Mouse (Mus musculus) CD4-positive, CD25-positive, alpha-beta regulatory T cell, adult 4 months (primary cell): ENCODE data around the gene Hspb9. TPM values are rescaled to one million over a fixed set of nuclear protein-coding genes. Genes with fewer than 3 reads are reported as not detected.

ENCODE experiments used
- ATAC-seq: one replicate; pipeline ENCODE4 v1.8.0; 2017
- polyA plus RNA-seq, 2 experiments: library from polyadenylated mRNA; unstranded; fragments of 100-300 nt; shearing (Covaris generic); gene quantifications; one replicate each; pipeline ENCODE4 v1.2.1; 2017

The Hspb9 gene
- 1 to 10 TPM in 1 of 2 experiments, not detected in 1; 1.0 TPM for polyA plus RNA-seq

DNA sequence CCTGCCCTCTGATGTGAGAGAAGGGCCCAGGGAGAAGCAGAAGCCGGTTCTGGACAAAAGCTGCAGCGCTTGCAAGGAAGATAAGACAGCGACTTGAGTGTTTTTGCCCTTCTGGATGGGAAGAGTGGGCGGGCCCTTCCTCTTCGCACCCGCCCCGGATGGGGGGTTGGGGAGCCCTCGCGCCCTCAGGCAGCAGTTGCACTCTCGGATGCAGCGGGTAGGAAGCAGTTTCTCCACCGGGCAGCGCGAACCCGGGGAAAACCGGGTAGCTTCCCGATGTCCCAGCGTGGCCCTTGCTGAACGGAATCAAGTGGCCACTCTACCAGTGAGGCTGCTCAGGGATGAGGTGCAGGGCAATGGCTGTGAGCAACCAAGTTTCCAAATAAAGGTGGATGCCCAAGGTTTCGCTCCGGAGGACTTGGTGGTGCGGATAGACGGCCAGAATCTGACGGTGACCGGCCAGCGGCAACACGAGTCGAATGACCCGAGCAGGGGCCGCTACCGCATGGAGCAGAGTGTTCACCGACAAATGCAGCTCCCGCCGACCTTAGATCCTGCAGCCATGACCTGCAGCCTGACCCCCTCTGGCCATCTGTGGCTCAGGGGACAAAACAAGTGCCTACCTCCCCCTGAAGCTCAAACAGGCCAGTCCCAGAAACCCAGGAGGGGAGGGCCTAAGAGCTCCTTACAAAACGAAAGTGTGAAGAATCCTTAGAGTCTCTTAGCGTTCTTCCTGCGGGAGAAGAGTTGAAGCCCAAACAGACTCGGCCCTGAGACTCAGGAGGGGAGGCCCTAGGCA, at the start of gene Hspb9:
Gene Hspb9 (plus strand): TSS at position 116 of the 799 bp plus-strand sequence.
- ATAC-seq: peak; percentile 84

DNA sequence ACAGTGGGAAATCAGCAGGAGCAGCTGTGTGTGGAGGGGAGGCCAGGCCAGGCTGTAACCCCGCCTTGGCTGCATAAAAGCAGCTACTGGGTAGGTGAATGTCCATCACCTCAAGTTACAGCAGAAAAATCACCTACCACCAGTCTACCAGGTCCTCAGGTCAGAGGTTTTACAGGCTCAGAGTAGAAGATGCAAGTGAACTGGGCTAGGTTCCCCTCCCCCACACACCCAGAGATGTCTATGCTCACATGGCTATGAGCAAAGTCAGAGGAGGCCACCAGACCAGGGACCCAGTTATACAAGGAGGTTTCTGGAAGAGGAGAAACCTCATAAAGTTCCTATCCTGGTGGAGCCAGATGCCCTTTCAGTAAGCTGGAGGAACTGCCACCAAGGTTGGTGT, 42.6 kb upstream of the Hspb9 start:
- no peak for ATAC-seq

DNA sequence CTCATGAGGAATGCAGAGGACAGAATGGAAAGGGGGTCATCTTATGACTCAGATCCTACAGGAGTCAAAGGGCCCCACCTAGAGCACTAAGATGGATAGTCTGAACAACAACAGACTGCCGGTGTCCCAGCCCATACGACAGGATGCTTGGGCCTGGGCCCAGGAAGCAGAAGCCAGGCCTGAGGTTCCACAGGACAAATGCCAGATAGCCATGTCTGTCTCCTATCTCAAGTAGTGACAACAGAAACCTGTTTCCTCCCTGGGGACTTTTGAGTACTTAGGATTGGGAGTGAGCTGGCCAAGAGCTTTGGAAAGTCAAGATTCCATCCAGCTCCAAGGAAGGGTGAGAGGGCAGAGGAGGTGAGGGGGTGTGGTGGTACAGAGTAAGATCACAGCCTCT, 41.7 kb upstream of the Hspb9 start:
- no peak for ATAC-seq

DNA sequence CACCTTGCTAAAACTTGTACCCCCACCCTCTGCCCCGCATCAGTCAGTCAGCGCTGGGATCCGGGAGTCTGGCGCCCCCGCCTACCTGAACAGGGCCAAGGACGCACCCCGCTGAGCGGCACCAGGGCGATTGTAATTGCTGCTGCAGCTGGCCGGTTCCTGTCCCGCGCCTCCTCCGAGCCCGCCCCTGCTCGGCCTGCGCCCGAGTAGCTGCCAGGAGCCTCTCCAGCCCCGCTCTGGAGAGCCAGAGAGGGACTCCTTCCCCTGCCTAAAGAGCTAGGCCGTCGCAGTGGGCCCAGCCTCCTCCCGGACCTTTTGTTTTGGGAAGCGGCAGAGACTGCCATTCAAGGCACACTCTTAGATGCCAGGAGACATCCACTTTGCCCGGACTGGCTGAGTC, 40.5 kb upstream of the Hspb9 start:
- ATAC-seq: no peak

DNA sequence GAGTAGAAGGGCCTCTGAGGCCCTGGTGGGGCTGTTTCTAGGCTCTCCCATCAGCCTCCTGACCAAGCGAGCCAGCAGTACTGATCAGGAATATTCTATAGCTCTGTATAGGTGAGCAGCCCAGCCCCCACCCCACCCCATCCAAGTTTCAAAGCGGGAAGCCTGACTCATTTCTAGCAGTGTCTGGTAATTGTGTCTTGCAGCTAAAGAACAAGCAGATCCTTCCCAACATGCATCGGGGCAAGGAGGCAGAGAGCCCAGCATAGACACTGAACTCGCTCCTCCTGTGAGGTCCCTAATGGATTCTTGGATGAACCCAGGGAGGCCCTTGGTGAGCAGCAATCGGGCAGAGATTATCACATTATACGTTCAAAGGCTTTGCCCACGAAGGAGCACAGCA, 35.8 kb upstream of the Hspb9 start:
- ATAC-seq: no peak

DNA sequence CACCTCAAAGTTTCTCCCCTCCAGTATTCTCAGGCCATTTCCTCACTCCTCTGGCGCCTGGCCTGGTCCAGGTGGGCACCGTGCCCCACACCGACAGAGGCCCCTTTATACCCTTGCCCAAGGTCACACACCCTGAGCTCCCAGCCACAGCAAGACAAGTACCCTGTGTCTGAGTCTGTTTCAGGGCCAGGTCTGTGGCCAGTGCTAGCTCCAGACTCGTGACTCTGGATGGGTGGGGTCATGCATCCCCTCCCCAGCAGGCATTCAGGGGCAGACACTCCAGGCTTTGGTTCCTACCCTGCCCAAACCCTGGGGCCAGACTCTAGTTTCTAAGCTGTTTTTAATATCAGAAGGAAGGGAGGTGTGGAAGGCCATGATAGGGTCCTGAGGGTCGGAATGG, 31.8 kb upstream of the Hspb9 start:
- ATAC-seq: no peak

DNA sequence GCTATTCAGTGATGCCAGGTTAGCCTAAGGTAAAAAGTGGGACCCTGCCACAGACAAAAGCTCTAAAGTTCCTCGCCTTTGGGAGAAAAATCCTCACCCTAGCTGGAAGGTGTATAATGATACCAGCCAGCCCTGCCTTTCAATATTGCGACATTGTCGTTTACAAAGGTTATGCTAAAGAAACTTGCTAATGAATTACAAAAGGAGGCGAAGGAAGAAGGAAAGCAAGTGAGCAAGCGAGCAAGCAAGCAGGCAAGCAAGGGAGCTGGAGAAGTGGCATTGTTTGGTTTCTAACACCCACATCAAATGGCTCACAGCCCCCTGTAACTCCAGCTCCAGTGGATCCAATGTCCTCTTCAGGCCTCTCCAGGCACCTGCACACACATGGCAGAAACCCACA, 31.1 kb upstream of the Hspb9 start:
- no peak for ATAC-seq

DNA sequence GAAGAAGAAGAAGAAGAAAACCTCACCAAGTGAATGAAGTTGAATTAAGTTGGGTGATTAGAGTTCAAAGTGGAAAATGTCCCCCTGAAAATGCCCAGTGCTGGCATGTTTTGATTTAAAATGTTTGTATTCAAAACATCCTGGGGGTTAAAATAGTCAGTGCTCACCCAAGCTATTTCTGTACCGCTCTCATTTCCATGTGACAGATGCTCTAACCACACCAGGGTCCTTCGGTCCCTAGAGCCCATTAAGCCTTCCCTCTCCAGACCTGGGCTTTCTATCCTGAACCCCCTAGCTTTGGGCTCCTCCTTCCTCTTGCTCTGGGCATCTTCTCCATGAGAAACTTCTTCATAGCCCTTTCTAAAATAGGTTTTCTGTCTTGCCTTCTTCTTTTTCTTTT, 29.6 kb upstream of the Hspb9 start:
- no peak for ATAC-seq

DNA sequence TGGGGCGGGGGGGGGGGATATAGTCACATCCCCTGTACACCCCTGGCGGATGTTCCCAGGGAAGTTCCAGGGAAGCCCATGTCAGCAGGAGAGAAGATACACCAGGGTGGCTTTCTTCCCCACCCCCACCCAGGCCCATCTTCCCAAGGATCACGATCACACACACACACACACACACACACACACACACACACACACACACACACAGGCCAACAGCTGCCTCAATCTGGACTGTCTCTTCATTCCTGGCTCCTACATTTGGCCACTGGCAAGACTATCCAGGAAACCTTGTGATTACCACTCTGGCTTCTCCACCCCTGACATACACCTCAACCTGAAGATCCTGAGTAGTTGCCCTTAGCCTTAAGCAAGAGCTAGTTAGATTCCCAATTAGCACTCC, 28.3 kb upstream of the Hspb9 start:
- no peak for ATAC-seq

DNA sequence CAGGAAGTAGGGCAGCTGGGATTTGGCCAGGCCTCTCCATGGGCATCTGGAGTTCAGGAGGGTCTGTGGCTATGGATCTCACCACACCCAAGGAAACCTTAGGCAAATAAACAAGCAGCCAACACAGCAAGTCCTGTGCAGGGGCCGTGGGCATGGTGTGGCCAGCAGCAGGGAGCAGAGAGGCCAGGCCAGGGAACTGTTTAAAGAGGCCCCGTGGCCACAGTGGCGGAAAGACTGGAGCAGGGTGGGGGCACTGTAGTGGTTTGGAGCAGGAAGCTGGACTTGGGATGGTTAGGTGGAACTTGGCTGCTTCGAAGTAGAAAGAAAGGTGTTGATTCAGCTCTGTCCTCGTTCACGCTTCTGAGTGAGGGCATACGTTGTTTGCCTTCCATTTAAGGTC, 26.4 kb upstream of the Hspb9 start:
- no peak for ATAC-seq

DNA sequence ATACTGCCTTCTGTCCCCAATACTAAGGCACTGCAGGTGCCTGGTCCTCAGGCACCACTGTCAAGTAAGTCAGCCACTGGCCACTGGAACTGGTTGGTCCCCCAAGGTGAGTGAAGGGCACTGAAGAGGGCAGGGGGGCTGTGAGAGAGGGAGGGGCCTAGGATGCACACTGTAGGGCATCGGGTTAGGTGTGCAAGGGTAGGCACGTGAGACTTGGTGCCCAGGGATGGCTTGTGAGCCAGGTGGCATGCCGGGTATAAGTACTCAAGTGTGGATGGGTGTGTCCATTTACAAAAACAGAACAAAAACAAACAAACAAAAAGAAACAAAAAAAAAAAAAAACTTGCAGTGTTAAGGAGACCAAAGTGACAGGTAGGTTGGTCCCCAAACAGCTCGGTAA, 25.2 kb upstream of the Hspb9 start:
- ATAC-seq: no peak

DNA sequence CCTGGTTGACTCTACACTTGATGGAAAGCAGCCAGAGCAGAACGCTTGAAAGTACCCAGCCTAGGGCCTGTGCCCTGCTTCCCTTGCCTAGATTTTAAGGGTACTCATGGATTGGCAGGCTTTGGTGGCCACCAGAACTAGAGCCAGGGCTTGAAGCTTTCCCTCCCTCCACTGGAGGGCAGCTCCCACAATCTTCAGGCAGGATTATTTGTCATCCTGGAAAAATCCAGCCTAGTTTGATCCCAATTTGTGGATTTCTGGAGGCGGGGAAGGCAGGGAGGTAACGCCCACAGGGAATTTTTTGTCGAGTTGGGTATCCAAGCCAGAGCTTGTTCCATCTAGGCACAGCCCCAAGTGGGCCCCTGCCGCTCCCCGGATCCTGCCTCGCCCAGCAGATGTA, 23.3 kb upstream of the Hspb9 start:
- ATAC-seq: no peak

DNA sequence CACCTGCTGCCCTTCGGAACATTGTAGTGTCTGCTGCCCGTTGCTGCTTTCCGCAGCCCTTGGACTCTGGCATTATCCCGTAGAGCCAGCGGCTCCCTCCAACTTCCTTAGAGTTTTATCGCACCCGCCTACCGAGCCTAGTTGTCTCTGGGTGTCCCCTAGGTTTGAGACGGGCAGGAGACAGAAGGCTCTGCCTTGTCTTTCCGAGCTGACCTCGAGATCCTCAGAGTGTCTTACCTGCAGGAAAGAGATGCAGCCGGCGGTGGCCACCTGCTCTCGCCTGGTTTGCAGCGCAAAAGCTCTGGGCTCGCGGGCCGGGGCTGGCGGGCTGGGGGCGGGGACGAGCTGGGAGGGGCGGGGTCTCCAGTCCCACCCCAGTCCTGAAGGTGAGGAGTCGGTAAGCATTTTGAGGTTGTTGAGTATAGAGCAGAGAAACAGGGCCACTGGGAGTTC, 21.5 kb upstream of the Hspb9 start, which contains the start of gene Zfp385c:
Gene Zfp385c (minus strand): TSS at position 292 of the 453 bp plus-strand sequence.
- ATAC-seq: peak; percentile 39

DNA sequence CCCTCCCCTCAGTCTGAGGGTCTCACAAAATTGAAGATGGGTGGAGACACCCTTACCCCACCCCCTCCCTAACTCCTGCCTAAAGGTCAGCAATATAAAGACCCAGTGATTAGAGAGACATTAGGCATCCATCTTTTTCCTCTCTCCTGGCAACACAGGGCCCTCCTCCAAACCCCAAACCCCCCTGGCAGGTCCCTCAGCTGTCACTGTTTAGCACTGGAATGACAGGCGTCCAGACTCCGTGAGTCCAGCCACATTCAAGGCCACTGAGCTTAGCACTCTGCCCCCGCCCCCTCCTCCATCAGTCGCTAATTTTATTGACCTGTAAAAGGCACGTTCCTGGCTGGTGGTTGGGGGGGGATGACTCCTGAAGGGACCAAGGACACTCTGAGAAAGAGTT, 20.5 kb upstream of the Hspb9 start:
- no peak for ATAC-seq

DNA sequence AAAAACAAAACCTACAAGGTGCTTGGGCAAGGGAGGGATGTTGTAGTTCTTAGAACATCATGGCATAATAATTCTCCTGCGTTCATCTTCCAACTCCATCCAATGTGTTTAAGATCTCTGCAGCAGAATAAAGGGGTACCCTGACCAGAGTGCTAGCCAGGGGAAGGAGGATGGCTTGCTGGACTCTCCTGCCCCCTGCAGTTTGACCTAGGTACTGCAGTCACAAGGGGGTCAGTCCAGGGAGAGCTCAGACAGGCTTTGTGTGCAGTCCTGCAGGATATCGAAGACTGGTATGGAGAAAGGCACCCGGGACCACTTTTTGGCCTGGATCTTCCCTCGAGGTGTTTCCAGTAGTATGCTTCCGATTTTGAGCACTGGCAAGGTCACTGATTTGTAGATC, 18.7 kb upstream of the Hspb9 start:
- no peak for ATAC-seq

DNA sequence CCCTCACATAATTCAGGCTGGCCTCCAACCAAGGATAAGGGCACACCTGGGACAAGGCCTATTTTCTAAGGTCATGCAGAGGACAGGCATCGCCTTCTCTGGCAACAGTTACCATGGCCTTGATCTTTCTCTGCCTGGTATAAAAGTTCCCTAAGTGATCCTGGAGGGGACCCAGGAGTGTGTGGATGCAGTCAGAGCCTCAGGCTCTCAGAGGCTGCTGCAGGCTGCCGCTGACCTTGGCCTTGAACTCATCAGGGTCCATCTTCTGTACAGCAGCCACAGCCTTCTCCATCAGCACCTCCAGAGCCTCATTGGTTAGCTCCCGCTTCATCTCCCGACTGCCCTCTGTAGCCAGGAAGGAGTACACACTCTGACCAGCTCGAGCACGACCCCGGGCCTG, 15.7 kb upstream of the Hspb9 start:
- ATAC-seq: no peak

DNA sequence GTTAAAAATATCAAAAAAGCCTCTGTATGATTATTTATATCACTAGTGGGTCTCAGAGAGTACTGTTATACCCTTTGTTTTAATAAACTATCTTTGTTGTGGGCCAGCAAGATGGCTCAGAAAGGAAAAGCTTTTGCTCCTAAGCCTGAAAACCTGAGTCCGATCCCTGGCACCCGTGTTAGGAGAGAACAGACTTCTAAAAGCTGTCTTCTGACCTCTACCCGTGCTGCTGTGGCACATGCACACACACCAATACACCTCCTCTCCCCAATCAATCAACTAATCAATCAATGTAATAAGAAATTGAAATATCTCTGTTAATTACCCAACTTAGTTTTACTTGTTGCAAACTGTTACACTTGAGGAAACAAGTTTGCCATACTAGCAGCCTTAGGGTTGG, 12.9 kb upstream of the Hspb9 start:
- ATAC-seq: no peak

DNA sequence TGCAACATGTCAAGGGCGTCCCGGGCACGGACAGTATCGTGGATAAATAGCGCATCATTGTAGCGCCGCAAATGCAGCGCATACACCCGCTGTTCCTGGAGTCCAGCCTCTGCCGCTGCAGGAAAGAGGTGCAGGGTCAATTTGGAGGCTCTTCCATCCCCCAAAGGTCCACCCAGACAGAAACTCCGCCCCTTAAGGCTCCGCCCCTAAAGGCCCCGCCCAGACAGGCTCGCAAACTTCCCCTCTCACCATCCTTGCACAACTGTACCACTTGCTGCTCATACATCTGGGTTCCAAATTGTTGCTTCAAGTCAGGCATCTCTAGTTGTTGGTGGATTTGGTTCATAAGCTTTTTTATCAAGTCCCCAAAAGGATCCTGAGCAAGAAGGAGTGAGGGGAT, 12.3 kb upstream of the Hspb9 start:
- ATAC-seq: no peak

DNA sequence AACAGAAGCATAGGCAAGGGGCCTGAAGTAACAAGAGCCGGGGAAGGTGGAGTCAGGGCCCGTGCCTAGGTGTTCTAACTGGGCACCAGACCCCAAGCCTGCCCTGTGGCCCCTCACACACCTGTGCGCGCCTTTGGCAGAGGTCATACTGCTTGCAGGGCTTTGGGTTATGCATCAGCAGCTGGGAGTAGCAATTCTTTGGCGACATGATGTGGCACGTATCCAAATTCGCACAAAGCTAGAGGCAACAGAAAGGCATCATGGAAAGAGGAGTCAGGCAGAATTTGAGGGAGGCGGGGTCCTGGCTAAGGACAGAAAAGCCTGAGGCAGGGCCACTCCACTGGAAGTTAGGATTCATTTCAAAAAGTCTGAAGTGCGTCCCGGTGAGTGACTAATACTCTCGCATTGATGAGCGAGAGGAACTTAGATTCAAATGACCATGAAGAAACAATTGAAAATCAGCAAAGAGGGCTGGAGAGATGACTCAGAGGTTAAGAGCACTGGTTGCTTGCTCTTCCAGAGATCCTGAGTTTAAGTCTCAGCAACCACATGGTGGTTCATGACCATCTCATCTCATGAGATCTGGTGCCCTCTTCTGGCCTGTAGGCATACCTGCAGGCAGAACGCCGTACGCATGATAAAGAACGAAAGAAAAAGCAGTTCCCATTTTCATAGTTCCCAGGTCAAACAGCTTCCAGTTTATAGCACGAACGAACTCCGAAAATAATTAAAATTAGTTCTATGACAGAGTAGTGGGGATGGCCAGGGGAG, 11.4 kb upstream of the Hspb9 start:
- ATAC-seq: peak; percentile 75

DNA sequence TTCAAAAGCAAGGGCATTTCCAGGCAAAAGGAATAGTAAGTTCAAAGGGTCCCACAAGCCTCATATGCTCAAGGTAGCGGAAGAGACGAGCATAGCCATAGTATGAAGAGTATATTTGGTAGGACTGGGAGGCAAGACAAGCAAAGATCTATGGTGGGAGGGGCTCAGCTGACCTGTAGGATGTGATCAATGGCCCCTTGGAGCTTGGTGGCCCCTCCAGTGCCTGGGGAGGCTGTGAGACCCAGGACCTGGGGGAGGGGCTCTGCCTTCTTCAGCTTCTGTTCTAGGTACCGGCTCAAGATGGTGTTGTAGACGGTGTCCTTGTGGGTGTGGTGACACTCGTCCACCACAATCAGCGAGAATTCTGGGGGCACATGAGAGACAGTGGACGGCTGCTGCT, 10.7 kb upstream of the Hspb9 start:
- ATAC-seq: no peak

DNA sequence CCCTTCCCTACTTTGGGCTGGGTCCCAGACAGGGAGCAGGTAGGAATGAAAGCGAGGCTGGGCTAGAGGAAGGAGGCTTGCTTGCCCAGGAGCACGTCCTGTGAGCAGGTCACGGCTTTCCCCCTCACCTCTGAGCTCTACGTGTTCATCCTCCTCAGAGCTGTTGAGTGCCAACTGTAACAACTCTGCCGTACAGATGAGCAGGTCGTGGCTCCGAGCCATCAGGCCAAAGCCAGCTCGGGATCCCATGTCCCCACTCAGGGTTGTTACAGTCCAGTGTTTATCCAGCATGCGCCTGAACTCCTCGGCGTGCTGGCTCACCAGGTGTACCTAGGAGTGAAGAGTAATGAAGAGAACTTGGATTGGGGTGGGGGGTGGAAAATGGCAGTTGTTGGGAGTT, 10.3 kb upstream of the Hspb9 start:
- peak; percentile 46 for ATAC-seq

DNA sequence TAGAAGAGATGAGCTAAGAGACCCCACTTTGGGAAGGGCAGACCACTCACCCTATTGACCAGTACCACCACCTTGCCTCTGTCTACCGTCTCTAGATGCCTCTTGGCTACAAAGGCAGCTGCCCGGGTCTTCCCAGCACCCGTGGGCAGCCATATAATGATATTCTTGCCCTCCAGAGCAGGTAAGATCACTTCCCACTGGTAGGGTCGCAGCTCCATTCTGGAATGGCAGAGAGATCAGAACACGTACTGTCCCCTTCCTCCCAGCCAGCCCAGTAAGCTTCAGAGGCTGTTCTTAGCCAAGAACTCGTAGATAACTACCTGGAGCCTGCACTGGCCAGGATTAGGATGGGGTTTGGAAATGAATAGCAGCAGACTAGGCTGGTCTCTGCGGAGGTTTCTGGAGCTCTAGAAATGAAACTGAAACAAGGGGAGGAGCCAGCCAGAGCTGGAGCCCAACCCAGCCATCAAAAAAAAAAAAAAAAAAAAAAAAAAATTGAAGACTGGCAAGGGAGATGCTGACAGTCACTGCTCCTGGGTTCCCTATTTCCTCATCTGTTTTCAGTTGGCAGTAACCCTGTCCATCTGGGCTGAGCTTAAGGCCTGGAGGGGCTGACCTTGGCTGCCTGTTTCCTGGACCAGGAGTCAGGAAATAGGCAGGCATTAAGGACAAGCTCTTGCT, 9.7 kb upstream of the Hspb9 start, which contains the start of gene Dhx58:
Gene Dhx58 (minus strand): TSS at position 421 of the 681 bp plus-strand sequence.
- ATAC-seq: peak; percentile 80

DNA sequence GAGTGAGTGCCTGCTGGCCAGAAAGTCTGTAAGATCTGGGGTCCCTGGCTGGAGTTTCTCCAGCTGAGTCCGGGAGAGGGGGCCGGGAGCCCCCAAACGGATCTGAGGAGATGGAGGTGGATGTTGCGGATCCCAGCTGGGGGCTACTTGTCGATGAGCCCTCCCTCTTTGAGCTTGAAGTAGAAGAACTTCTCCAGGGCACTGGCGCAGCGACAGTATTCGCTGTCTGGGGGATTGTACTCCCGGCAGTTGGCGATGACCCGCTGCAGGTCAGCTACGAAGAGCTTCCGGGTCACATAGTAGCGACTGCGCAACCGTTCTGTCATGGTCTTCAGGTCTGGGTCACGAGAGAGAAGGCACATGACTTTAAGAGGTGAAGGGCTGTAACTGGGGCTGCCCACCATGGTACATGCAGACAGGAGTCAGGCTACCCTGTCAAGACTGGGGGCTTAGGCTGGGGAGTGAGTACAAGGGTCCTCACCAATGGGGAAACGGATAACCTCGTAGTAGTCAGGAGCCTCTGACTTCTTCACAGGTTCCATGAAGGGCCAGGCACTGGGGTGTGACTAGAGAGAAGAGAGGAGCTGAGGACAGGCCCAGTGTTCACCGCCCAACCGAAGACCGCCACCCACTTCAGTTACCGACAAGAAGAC, 8.4 kb upstream of the Hspb9 start:
- ATAC-seq: no peak
